Mouse (Mus musculus) heart, embryonic 12.5 days (tissue): ENCODE data around the gene Grb2. TPM values are rescaled to one million over a fixed set of nuclear protein-coding genes. Genes with fewer than 3 reads are reported as not detected.

ENCODE experiments used
- ATAC-seq: fragments of 200-750 bp; cut with Nextera tagmentation; 2 replicates; pipeline ENCODE4 v1.8.0; 2017; ENCODE audit warnings: moderate TSS enrichment, moderate library complexity; ENCODE audit not compliant: insufficient number of reproducible peaks, low FRiP score
- H3K27ac ChIP-seq: fragments of 300-500 bp; sonication (generic); 2 replicates; pipeline ENCODE4 v1.5.1; 2016; ENCODE audit warnings: mild to moderate bottlenecking, moderate library complexity; ENCODE audit not compliant: poor library complexity, severe bottlenecking
- H3K27me3 ChIP-seq: fragments of 300-500 bp; sonication (generic); replicated peaks from 2 replicates; pipeline ENCODE4 v1.6.1; 2016; ENCODE audit warnings: mild to moderate bottlenecking, moderate library complexity
- H3K36me3 ChIP-seq: fragments of 300-500 bp; sonication (generic); 2 replicates; pipeline ENCODE4 v1.6.1; 2016; ENCODE audit warnings: mild to moderate bottlenecking, moderate library complexity
- H3K4me1 ChIP-seq: fragments of 300-500 bp; sonication (generic); replicated peaks from 2 replicates; pipeline ENCODE4 v1.6.1; 2016; ENCODE audit warnings: mild to moderate bottlenecking
- H3K4me2 ChIP-seq: fragments of 300-500 bp; sonication (generic); 2 replicates; pipeline ENCODE4 v1.6.1; 2016; ENCODE audit warnings: mild to moderate bottlenecking, moderate library complexity
- H3K4me3 ChIP-seq: fragments of 300-500 bp; sonication (generic); 2 replicates; pipeline ENCODE4 v1.5.1; 2016; ENCODE audit warnings: mild to moderate bottlenecking
- H3K9ac ChIP-seq: fragments of 300-500 bp; sonication (generic); 2 replicates; pipeline ENCODE4 v1.6.1; 2016; ENCODE audit warnings: mild to moderate bottlenecking, moderate library complexity
- H3K9me3 ChIP-seq: fragments of 300-500 bp; sonication (generic); replicated peaks from 2 replicates; pipeline ENCODE4 v1.6.1; 2016; ENCODE audit warnings: mild to moderate bottlenecking, moderate library complexity
- WGBS: fragments of 180-500 bp; shearing (Covaris S2); methylation state at CpG from one replicate; pipeline ENCODE4 v1.1.7; 2016; 5-methylcytosine and 5-hydroxymethylcytosine counted together
- polyA plus RNA-seq: library from polyadenylated mRNA; unstranded; fragments of >200 nt; fragmentation: Nextera tagmentation; extraction: Ambion mirVana; gene quantifications from 2 replicates; pipeline ENCODE4 v1.2.1, GENCODE M21; 2016

Gene Grb2
- polyA plus RNA-seq, 1 experiment from 2014 or later = 95.9 TPM

- H3K4me3 ChIP-seq = no peak overlapping the region
- no peaks in the 10 kb centered on the region for H3K27me3 ChIP-seq
- peaks cover 52% of the 10 kb centered on the region for H3K36me3 ChIP-seq
- peaks cover 35% of the 10 kb centered on the region for H3K4me1 ChIP-seq
- peak overlapping the region; percentile 48 for H3K4me2 ChIP-seq
- H3K27ac ChIP-seq = peak overlapping the region; percentile 85
- WGBS = 53% methylated on average over 7 of the region's 7 CpGs
- H3K9ac ChIP-seq = no peak overlapping the region
- no peak for ATAC-seq
- H3K9me3 ChIP-seq = no peaks in the 10 kb centered on the region
Measured at GRCm38 (mm10) chr11:115685954-115686353, 22.4 kb downstream of the Grb2 start.

GRCm38 (mm10) chr11:115684877-115685276 is 23.5 kb downstream of the Grb2 start:
- peaks cover 52% of the 10 kb centered on the region for H3K36me3 ChIP-seq
- peak overlapping the region; percentile 85 for H3K27ac ChIP-seq
- WGBS = 81% methylated on average over 6 of the region's 6 CpGs
- H3K9ac ChIP-seq = no peak overlapping the region
- H3K4me1 ChIP-seq = peaks cover 32% of the 10 kb centered on the region
- ATAC-seq = no peak
- H3K4me2 ChIP-seq = 0 out of 2 replicates have a peak overlapping the region, but pooled peaks have one; percentile 23
- H3K4me3 ChIP-seq = no peak overlapping the region
- no peaks in the 10 kb centered on the region for H3K27me3 ChIP-seq
- no peaks in the 10 kb centered on the region for H3K9me3 ChIP-seq

- peaks cover 40% of the 10 kb centered on the region for H3K4me1 ChIP-seq
- peaks cover 43% of the 10 kb centered on the region for H3K36me3 ChIP-seq
- no peak overlapping the region for H3K4me2 ChIP-seq
- H3K27me3 ChIP-seq = no peaks in the 10 kb centered on the region
- no peaks in the 10 kb centered on the region for H3K9me3 ChIP-seq
- no peak for ATAC-seq
- no peak overlapping the region for H3K4me3 ChIP-seq
- 97% methylated on average over 5 of the region's 5 CpGs for WGBS
- no peak overlapping the region for H3K9ac ChIP-seq
- H3K27ac ChIP-seq = no peak overlapping the region
Measured at GRCm38 (mm10) chr11:115683326-115683725, 25.1 kb downstream of the Grb2 start.

GRCm38 (mm10) chr11:115682411-115682810 is 26.0 kb downstream of the Grb2 start:
- peaks cover 35% of the 10 kb centered on the region for H3K4me1 ChIP-seq
- no peak overlapping the region for H3K27ac ChIP-seq
- no peak overlapping the region for H3K9ac ChIP-seq
- H3K36me3 ChIP-seq = peaks cover 42% of the 10 kb centered on the region
- 91% methylated on average over 3 of the region's 3 CpGs for WGBS
- no peak overlapping the region for H3K4me2 ChIP-seq
- no peak overlapping the region for H3K4me3 ChIP-seq
- no peaks in the 10 kb centered on the region for H3K27me3 ChIP-seq
- ATAC-seq = no peak
- H3K9me3 ChIP-seq = no peaks in the 10 kb centered on the region

- no peak overlapping the region for H3K4me3 ChIP-seq
- H3K4me2 ChIP-seq = no peak overlapping the region
- no peak for ATAC-seq
- peak overlapping the region; percentile 55 for H3K27ac ChIP-seq
- H3K9me3 ChIP-seq = no peaks in the 10 kb centered on the region
- peaks cover 34% of the 10 kb centered on the region for H3K4me1 ChIP-seq
- WGBS = 87% methylated on average over 9 of the region's 9 CpGs
- H3K36me3 ChIP-seq = peaks cover 43% of the 10 kb centered on the region
- no peaks in the 10 kb centered on the region for H3K27me3 ChIP-seq
- no peak overlapping the region for H3K9ac ChIP-seq
Measured at GRCm38 (mm10) chr11:115679554-115680238, 28.7 kb downstream of the Grb2 start.

GRCm38 (mm10) chr11:115678861-115679260 is 29.5 kb downstream of the Grb2 start:
- H3K9me3 ChIP-seq = no peaks in the 10 kb centered on the region

GRCm38 (mm10) chr11:115677511-115677910 is 30.9 kb downstream of the Grb2 start:
- Histone ChIP-seq H3K27me3 (no peaks in the 10 kb centered on the region), H3K4me1 (peaks cover 37% of the 10 kb centered on the region), H3K4me3 (no peak overlapping the region), H3K36me3 (peaks cover 26% of the 10 kb centered on the region), H3K4me2 (no peak overlapping the region), H3K9me3 (no peaks in the 10 kb centered on the region), H3K9ac (no peak overlapping the region), H3K27ac (no peak overlapping the region)
- 96% methylated on average over 3 of the region's 3 CpGs for WGBS
- ATAC-seq = no peak

More at GRCm38 (mm10) chr11:115678861-115679260, 29.5 kb downstream of the Grb2 start:
- no peak overlapping the region for H3K4me2 ChIP-seq
- H3K36me3 ChIP-seq = peaks cover 40% of the 10 kb centered on the region
- no peaks in the 10 kb centered on the region for H3K27me3 ChIP-seq
- no peak overlapping the region for H3K9ac ChIP-seq
- peak overlapping the region; percentile 55; the same call in 1 of the 2 replicates for H3K27ac ChIP-seq
- ATAC-seq = no peak
- peaks cover 38% of the 10 kb centered on the region for H3K4me1 ChIP-seq
- WGBS = 91% methylated on average over 6 of the region's 6 CpGs
- no peak overlapping the region for H3K4me3 ChIP-seq

- peaks cover 40% of the 10 kb centered on the region for H3K4me1 ChIP-seq
- H3K4me2 ChIP-seq = no peak overlapping the region
- peaks cover 20% of the 10 kb centered on the region for H3K36me3 ChIP-seq
- ATAC-seq = no peak
- H3K4me3 ChIP-seq = no peak overlapping the region
- H3K27me3 ChIP-seq = no peaks in the 10 kb centered on the region
- no peak overlapping the region for H3K27ac ChIP-seq
- H3K9me3 ChIP-seq = no peaks in the 10 kb centered on the region
- WGBS = 81% methylated on average over 8 of the region's 8 CpGs
- H3K9ac ChIP-seq = no peak overlapping the region
Measured at GRCm38 (mm10) chr11:115676738-115677137, 31.7 kb downstream of the Grb2 start.

- H3K4me2 ChIP-seq = no peak overlapping the region
- no peak overlapping the region for H3K9ac ChIP-seq
- no peaks in the 10 kb centered on the region for H3K27me3 ChIP-seq
- no peak overlapping the region for H3K4me3 ChIP-seq
- peaks cover 51% of the 10 kb centered on the region for H3K4me1 ChIP-seq
- H3K27ac ChIP-seq = peak overlapping the region; percentile 22; the same call in 1 of the 2 replicates
- peaks cover 17% of the 10 kb centered on the region for H3K36me3 ChIP-seq
- no peaks in the 10 kb centered on the region for H3K9me3 ChIP-seq
- WGBS = 56% methylated on average over 9 of the region's 9 CpGs
- ATAC-seq = no peak
Measured at GRCm38 (mm10) chr11:115674235-115674865, 34.0 kb downstream of the Grb2 start.

- Histone ChIP-seq H3K27me3 (no peaks in the 10 kb centered on the region), H3K36me3 (peaks cover 15% of the 10 kb centered on the region), H3K4me1 (peaks cover 48% of the 10 kb centered on the region), H3K4me2 (no peak overlapping the region), H3K27ac (no peak overlapping the region), H3K9ac (no peak overlapping the region), H3K4me3 (no peak overlapping the region), H3K9me3 (no peaks in the 10 kb centered on the region)
- ATAC-seq = no peak
- 75% methylated on average over 9 of the region's 9 CpGs for WGBS
Measured at GRCm38 (mm10) chr11:115673471-115674234, 34.7 kb downstream of the Grb2 start.
